Mouse (Mus musculus) olfactory bulb, adult 2 months (tissue): ENCODE results near the gene Zmym6. TPM values are rescaled to one million over a fixed set of nuclear protein-coding genes. Genes with fewer than 3 reads are reported as not detected.
A peak's percentile ranks its signal among the peaks of the same experiment; 100 is the strongest.

ENCODE experiments used
- H3K27ac ChIP-seq: fragments of 200-500 bp; 2 replicates; pipeline ENCODE4 v1.5.1; 2012; ENCODE audit warnings: low read depth, low read length; ENCODE audit not compliant: insufficient read depth
- H3K4me1 ChIP-seq: fragments of 200-500 bp; 2 replicates; pipeline ENCODE4 v1.6.1; 2012; ENCODE audit warnings: low read length; ENCODE audit not compliant: control insufficient read depth, insufficient read depth
- H3K4me3 ChIP-seq: fragments of 200-500 bp; 2 replicates; pipeline ENCODE4 v1.5.1; 2012; ENCODE audit warnings: mild to moderate bottlenecking, low read depth, low read length, moderate library complexity; ENCODE audit not compliant: insufficient read depth
- CTCF ChIP-seq: fragments of 200-500 bp; IDR thresholded peaks from 2 replicates; pipeline ENCODE4 v1.5.1; 2012; ENCODE audit warnings: low read depth, mild to moderate bottlenecking, low read length, moderate library complexity; ENCODE audit not compliant: insufficient read depth
- POLR2A ChIP-seq: fragments of 200-500 bp; IDR thresholded peaks from 2 replicates; pipeline ENCODE4 v1.6.1; 2012; ENCODE audit warnings: mild to moderate bottlenecking, low read depth, low read length, moderate library complexity; ENCODE audit not compliant: insufficient read depth
- WGBS: fragments of 180-500 bp; shearing (Covaris S2); methylation state at CpG from one replicate; pipeline ENCODE4 v1.1.7; 2018; 5-methylcytosine and 5-hydroxymethylcytosine counted together
- polyA plus RNA-seq: library from polyadenylated mRNA; stranded (reverse); fragments of >200 nt; gene quantifications from 2 replicates; pipeline ENCODE4 v1.2.4, GENCODE M21; 2012; ENCODE audit warnings: low replicate concordance; ENCODE audit not compliant: missing spikeins, insufficient read depth, insufficient read length

Gene Zmym6
- polyA plus RNA-seq, 1 experiment = not detected

- WGBS = 69% methylated on average over 5 of the region's 5 CpGs
- H3K27ac ChIP-seq = no peak overlapping the region
- TF ChIP-seq CTCF (no peak), POLR2A (no peak)
- H3K4me3 ChIP-seq = no peak overlapping the region
- H3K4me1 ChIP-seq = no peaks in the 10 kb centered on the region
Measured at GRCm38 (mm10) chr4:127155757-127156156, 78.6 kb downstream of the Zmym6 start.

GRCm38 (mm10) chr4:127157746-127158145 is 80.6 kb downstream of the Zmym6 start:
- Histone ChIP-seq H3K4me3 (no peak overlapping the region), H3K4me1 (no peaks in the 10 kb centered on the region), H3K27ac (no peak overlapping the region)
- 92% methylated on average over 4 of the region's 4 CpGs for WGBS
- TF ChIP-seq POLR2A (no peak), CTCF (no peak)

- 0 out of 2 replicates have a peak, but pooled peaks cover 6% of the 10 kb centered on the region for H3K4me1 ChIP-seq
- WGBS = 73% methylated on average over 8 of the region's 8 CpGs
- no peak for TF ChIP-seq CTCF
- TF ChIP-seq POLR2A = no peak
Measured at GRCm38 (mm10) chr4:127163926-127164325, 86.7 kb downstream of the Zmym6 start.

GRCm38 (mm10) chr4:127167096-127167495 is 89.9 kb downstream of the Zmym6 start:
- H3K4me3 ChIP-seq = no peak overlapping the region
- WGBS = 69% methylated on average over 5 of the region's 5 CpGs

More at GRCm38 (mm10) chr4:127163926-127164325, 86.7 kb downstream of the Zmym6 start:
- Histone ChIP-seq H3K27ac (no peak overlapping the region), H3K4me3 (no peak overlapping the region)

GRCm38 (mm10) chr4:127167731-127168130 is 90.5 kb downstream of the Zmym6 start:
- Histone ChIP-seq H3K4me3 (peak overlapping the region; percentile 93; the same call in 1 of the 2 replicates), H3K4me1 (peaks cover 17% of the 10 kb centered on the region), H3K27ac (no peak overlapping the region)
- TF ChIP-seq CTCF = no peak
- 14% methylated on average over 8 of the region's 8 CpGs for WGBS

More at GRCm38 (mm10) chr4:127167096-127167495, 89.9 kb downstream of the Zmym6 start:
- Histone ChIP-seq H3K4me1 (peaks cover 13% of the 10 kb centered on the region), H3K27ac (no peak overlapping the region)
- TF ChIP-seq POLR2A = no peak
- TF ChIP-seq CTCF = no peak

GRCm38 (mm10) chr4:127168211-127168913 is 91.2 kb downstream of the Zmym6 start:
- under 1% methylated on average over 39 of the region's 39 CpGs for WGBS
- H3K27ac ChIP-seq = peak overlapping the region; percentile 99
- TF ChIP-seq POLR2A (0 out of 2 replicates have a peak, but pooled peaks have one; percentile 11), CTCF (no peak)
- H3K4me3 ChIP-seq = peak overlapping the region; percentile 93
- H3K4me1 ChIP-seq = peaks cover 20% of the 10 kb centered on the region

- 1% methylated on average over 63 of the region's 67 CpGs for WGBS
- Histone ChIP-seq H3K27ac (peak within 1 kb of the TSS; percentile 99), H3K4me3 (peak within 1 kb of the TSS; percentile 93), H3K4me1 (peaks cover 23% of the 10 kb centered on the region)
- TF ChIP-seq POLR2A = no peak; the same call in 1 of the 2 replicates
- TF ChIP-seq CTCF = no peak
Measured at GRCm38 (mm10) chr4:127168914-127169345, 91.7 kb downstream of the Zmym6 start, which contains the start of gene Dlgap3. Dlgap3 (plus strand) TSS chr4:127169204.

GRCm38 (mm10) chr4:127169346-127170221 is 92.4 kb downstream of the Zmym6 start:
- H3K27ac ChIP-seq = peak overlapping the region; percentile 91
- peaks cover 25% of the 10 kb centered on the region for H3K4me1 ChIP-seq
- 3% methylated on average over 51 of the region's 51 CpGs for WGBS
- peak overlapping the region; percentile 93 for H3K4me3 ChIP-seq
- TF ChIP-seq CTCF = no peak

GRCm38 (mm10) chr4:127170866-127171265 is 93.7 kb downstream of the Zmym6 start:
- WGBS = 4% methylated on average over 5 of the region's 5 CpGs
- peaks cover 31% of the 10 kb centered on the region for H3K4me1 ChIP-seq
- peak overlapping the region; percentile 91 for H3K27ac ChIP-seq
- TF ChIP-seq CTCF (no peak), POLR2A (no peak)
- H3K4me3 ChIP-seq = peak overlapping the region; percentile 18
